Mouse (Mus musculus) kidney, embryonic 16.5 days (tissue): ENCODE results near the gene B3galt4. TPM values are rescaled to one million over a fixed set of nuclear protein-coding genes. Genes with fewer than 3 reads are reported as not detected.
A peak's percentile ranks its signal among the peaks of the same experiment; 100 is the strongest.
"Not testable (repeated sequence)": the region's sequence is repeated elsewhere in the genome, so short reads cannot be mapped to it uniquely, and the experiment has no call there.

Experiments
- ATAC-seq: fragments of 200-750 bp; cut with Nextera tagmentation; 2 replicates; pipeline ENCODE4 v1.8.0; 2017; ENCODE audit warnings: moderate TSS enrichment; ENCODE audit not compliant: low FRiP score, low TSS enrichment
- H3K27ac ChIP-seq: fragments of 300-500 bp; sonication (generic); 2 replicates; pipeline ENCODE4 v1.5.1; 2014; ENCODE audit warnings: low read length
- H3K27me3 ChIP-seq: fragments of 300-500 bp; sonication (generic); 2 replicates; pipeline ENCODE4 v1.6.1; 2014; ENCODE audit warnings: low read length, control low read depth, mixed read lengths; ENCODE audit not compliant: insufficient read depth
- H3K36me3 ChIP-seq: fragments of 300-500 bp; sonication (generic); 2 replicates; pipeline ENCODE4 v1.6.1; 2014; ENCODE audit warnings: low read length, control low read depth, mixed read lengths; ENCODE audit not compliant: insufficient read depth
- H3K4me1 ChIP-seq: fragments of 300-500 bp; sonication (generic); 2 replicates; pipeline ENCODE4 v1.6.1; 2014; ENCODE audit warnings: low read length, control low read depth, mixed read lengths; ENCODE audit not compliant: insufficient read depth
- H3K4me2 ChIP-seq: fragments of 300-500 bp; sonication (generic); replicated peaks from 2 replicates; pipeline ENCODE4 v1.6.1; 2014; ENCODE audit warnings: low read depth, low read length
- H3K4me3 ChIP-seq: fragments of 300-500 bp; sonication (generic); 2 replicates; pipeline ENCODE4 v1.5.1; 2014; ENCODE audit warnings: mild to moderate bottlenecking, low read length
- H3K9ac ChIP-seq: fragments of 300-500 bp; sonication (generic); replicated peaks from 2 replicates; pipeline ENCODE4 v1.6.1; 2014; ENCODE audit warnings: low read length
- H3K9me3 ChIP-seq: fragments of 300-500 bp; sonication (generic); 2 replicates; pipeline ENCODE4 v1.6.1; 2016; ENCODE audit warnings: low read length, control low read depth
- WGBS: fragments of 180-500 bp; shearing (Covaris S2); extraction: QIAGEN DNeasy Blood & Tissue Kit; methylation state at CpG from one replicate; pipeline ENCODE4 v1.1.7; 2014; 5-methylcytosine and 5-hydroxymethylcytosine counted together
- polyA plus RNA-seq: library from polyadenylated mRNA; unstranded; fragments of >200 nt; fragmentation: Nextera tagmentation; extraction: Ambion mirVana; gene quantifications from 2 replicates; pipeline ENCODE4 v1.2.1, GENCODE M21; 2015

B3galt4 gene
- polyA plus RNA-seq, 1 experiment from 2014 or later: 6.9 TPM

DNA sequence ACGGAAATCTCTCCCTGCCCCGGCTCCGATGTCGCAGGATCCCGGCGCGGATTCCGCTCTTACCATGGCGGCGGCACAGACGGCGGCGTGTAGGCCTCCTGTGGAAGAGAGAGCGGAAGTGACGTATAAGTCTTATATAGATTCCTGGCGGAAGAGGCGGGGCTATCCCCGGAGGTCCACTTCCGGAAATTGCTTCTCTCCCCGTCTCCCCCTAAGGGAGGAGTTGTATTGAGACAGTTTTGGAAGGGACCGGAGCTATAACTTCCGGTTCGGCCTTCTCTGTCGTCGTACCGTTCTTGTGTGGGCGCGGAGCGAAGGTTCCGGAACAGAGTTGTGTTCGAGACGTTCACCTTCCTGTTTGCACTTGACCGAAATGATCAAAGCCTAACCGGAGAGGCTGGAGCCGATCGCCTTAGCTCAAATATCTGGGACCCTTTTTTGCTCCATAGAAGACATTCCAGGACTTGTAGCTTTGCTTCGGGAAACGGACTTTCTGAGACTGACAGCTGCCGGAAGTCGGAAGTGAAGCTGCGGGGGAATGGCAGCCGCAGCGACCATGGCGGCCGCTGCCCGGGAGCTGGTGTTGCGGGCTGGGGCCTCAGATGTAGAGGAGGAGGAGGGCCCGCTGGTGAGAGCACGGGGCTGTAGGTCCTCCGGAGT lies 4.4 kb upstream of the B3galt4 start, which contains the start of the genes Vps52 and Rps18:
Vps52 (plus strand) TSS at position 258 of the 660 bp plus-strand sequence.
Rps18 (minus strand) TSS at position 447 of the 660 bp plus-strand sequence.
- no peaks in the 10 kb centered on the region for H3K27me3 ChIP-seq
- peak; percentile 79 for ATAC-seq
- peaks cover 42% of the 10 kb centered on the region for H3K36me3 ChIP-seq
- peak within 1 kb of the TSS; percentile 87 for H3K4me3 ChIP-seq
- peak within 1 kb of the TSS; percentile 99 for H3K4me2 ChIP-seq
- peak within 1 kb of the TSS; percentile 87 for H3K9ac ChIP-seq
- WGBS: under 1% methylated on average over 50 of the region's 50 CpGs
- no peaks in the 10 kb centered on the region for H3K9me3 ChIP-seq
- H3K4me1 ChIP-seq: peaks cover 44% of the 10 kb centered on the region
- peak within 1 kb of the TSS; percentile 87 for H3K27ac ChIP-seq

DNA sequence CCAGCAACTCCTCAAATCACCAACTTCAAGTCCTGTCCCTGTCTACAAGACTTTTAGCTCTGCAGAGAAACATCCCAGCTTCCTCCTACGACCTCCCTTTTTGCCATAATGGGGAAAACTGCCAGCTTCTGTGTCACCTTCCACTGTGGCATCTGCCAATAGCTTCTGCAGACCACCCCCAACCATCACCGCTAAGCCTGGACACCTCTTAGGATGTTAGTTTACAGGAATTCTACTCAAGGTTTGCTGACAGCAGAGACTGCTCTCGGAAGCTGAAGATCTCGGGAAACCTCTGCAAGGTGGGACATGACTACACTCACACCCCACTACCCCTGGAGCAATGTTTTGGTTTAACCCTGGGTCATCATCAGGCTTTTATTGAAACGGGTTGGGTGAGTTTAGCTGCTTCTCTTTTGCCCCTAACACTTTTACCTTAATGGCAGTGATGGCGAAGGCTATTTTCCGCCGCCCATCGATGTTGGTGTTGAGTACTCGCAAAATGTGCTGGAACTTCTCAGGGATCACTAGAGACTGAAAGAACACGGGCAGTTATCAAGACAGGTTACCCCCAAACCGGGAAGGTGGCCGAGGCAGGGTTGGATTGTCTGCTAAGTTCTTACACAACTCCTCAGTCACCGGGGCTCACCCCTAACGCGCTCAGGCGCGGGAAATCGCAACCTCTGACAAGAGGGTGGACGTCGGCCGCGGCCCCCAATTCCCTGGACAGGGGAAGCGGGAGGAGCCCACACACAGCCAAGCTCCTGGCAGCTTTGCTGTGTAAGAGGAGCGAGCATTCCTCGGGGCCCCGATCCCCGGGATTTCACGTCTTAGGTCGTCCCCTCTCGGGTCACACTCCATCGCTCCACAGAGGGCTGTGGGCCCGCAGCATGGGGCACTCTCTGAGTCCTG lies 3.6 kb upstream of the B3galt4 start:
- peak overlapping the region; percentile 99 for H3K4me2 ChIP-seq
- H3K27ac ChIP-seq: peak overlapping the region; percentile 87
- peak overlapping the region; percentile 87 for H3K4me3 ChIP-seq
- peaks cover 40% of the 10 kb centered on the region for H3K36me3 ChIP-seq
- under 1% methylated on average over 33 of the region's 33 CpGs for WGBS
- ATAC-seq: no peak; the same call in 1 of the 2 replicates
- H3K9ac ChIP-seq: peak overlapping the region; percentile 87
- H3K27me3 ChIP-seq: no peaks in the 10 kb centered on the region
- H3K9me3 ChIP-seq: no peaks in the 10 kb centered on the region
- H3K4me1 ChIP-seq: peaks cover 50% of the 10 kb centered on the region

- peak overlapping the region; percentile 87 for H3K4me3 ChIP-seq
- peak overlapping the region; percentile 87 for H3K9ac ChIP-seq
- H3K4me1 ChIP-seq: peaks cover 50% of the 10 kb centered on the region
- ATAC-seq: no peak
- H3K27me3 ChIP-seq: no peaks in the 10 kb centered on the region
- H3K4me2 ChIP-seq: peak overlapping the region; percentile 99
- WGBS: 40% methylated on average over 5 of the region's 5 CpGs
- peak overlapping the region; percentile 87 for H3K27ac ChIP-seq
- no peaks in the 10 kb centered on the region for H3K9me3 ChIP-seq
- peaks cover 36% of the 10 kb centered on the region for H3K36me3 ChIP-seq
These were observed 2.8 kb upstream of the B3galt4 start for GRCm38 (mm10) chr17:33953961-33954565.

GRCm38 (mm10) chr17:33953310-33953709 lies 2.0 kb upstream of the B3galt4 start:
- Histone ChIP-seq H3K9ac (peak overlapping the region; percentile 87), H3K4me1 (peaks cover 50% of the 10 kb centered on the region), H3K4me3 (peak overlapping the region; percentile 87; the same call in 1 of the 2 replicates), H3K27me3 (no peaks in the 10 kb centered on the region), H3K27ac (0 out of 2 replicates have a peak overlapping the region, but pooled peaks have one; percentile 43), H3K9me3 (no peaks in the 10 kb centered on the region), H3K4me2 (peak overlapping the region; percentile 99), H3K36me3 (peaks cover 35% of the 10 kb centered on the region)
- 81% methylated on average over 3 of the region's 3 CpGs for WGBS
- ATAC-seq: no peak

- no peaks in the 10 kb centered on the region for H3K9me3 ChIP-seq
- H3K4me2 ChIP-seq: 0 out of 2 replicates have a peak overlapping the region, but pooled peaks have one; percentile 99
- H3K36me3 ChIP-seq: peaks cover 32% of the 10 kb centered on the region
- ATAC-seq: no peak
- H3K9ac ChIP-seq: peak overlapping the region; percentile 87
- H3K27ac ChIP-seq: peak overlapping the region; percentile 43; the same call in 1 of the 2 replicates
- no peaks in the 10 kb centered on the region for H3K27me3 ChIP-seq
- H3K4me1 ChIP-seq: peaks cover 50% of the 10 kb centered on the region
- WGBS: 82% methylated on average over 4 of the region's 4 CpGs
- no peak overlapping the region for H3K4me3 ChIP-seq
These were observed 1.6 kb upstream of the B3galt4 start for GRCm38 (mm10) chr17:33952879-33953278.

DNA sequence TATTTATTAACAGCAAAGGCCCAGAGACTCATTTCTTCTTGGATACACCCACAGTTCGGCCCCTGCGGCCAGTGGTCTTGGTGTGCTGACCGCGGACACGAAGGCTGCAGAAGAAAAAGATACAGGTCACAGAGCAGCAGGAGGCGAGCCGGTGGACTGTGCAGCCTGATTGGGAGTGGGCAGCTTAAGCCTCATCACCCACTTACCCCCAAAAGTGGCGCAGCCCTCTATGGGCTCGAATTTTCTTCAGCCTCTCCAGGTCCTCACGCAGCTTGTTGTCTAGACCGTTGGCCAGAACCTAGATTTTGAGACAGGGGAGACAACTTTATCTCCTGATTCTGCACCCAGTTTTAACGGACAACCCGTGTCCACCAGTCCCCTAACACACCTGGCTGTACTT lies 727 bp upstream of the B3galt4 start:
- H3K27me3 ChIP-seq, H3K9me3 ChIP-seq, ATAC-seq: not testable (repeated sequence)
- Histone ChIP-seq H3K4me1 (peaks cover 50% of the 10 kb centered on the region), H3K9ac (0 out of 2 replicates have a peak overlapping the region, but pooled peaks have one; percentile 10), H3K27ac (peak overlapping the region; percentile 92), H3K36me3 (peaks cover 31% of the 10 kb centered on the region), H3K4me2 (peak overlapping the region; percentile 75), H3K4me3 (peak overlapping the region; percentile 51; the same call in 1 of the 2 replicates)
- 61% methylated on average over 13 of the region's 13 CpGs for WGBS

DNA sequence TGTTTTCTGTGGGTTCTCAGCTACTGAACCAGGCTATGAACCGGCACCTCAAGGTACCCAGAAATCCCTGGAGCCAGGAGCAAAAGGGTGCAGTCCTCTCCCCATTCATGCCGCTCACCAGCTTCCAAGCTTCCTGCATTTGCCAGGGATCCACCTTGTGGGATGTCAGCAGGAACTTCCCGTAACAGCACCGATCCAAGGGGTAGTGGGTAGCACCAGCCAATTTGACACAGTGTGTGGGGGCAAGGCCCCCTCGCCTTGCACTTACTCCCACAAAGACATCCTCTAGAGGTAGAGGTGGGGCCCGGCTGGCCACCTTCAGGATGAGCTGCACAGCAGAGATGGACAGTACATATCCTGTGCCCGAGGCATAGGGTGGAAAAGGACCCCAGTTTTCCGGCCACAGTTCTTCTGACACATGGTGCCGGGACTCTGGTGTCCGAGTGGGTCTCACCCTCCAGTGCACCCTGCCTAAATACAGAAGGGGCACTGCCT lies 1.1 kb downstream of the B3galt4 start:
- Histone ChIP-seq H3K27ac (peak overlapping the region; percentile 92), H3K27me3 (no peaks in the 10 kb centered on the region), H3K9me3 (no peaks in the 10 kb centered on the region), H3K4me2 (peak overlapping the region; percentile 75), H3K36me3 (peaks cover 39% of the 10 kb centered on the region), H3K4me1 (peaks cover 45% of the 10 kb centered on the region), H3K9ac (peak overlapping the region; percentile 64; the same call in 1 of the 2 replicates), H3K4me3 (peak overlapping the region; percentile 51)
- WGBS: 73% methylated on average over 10 of the region's 10 CpGs
- ATAC-seq: no peak

DNA sequence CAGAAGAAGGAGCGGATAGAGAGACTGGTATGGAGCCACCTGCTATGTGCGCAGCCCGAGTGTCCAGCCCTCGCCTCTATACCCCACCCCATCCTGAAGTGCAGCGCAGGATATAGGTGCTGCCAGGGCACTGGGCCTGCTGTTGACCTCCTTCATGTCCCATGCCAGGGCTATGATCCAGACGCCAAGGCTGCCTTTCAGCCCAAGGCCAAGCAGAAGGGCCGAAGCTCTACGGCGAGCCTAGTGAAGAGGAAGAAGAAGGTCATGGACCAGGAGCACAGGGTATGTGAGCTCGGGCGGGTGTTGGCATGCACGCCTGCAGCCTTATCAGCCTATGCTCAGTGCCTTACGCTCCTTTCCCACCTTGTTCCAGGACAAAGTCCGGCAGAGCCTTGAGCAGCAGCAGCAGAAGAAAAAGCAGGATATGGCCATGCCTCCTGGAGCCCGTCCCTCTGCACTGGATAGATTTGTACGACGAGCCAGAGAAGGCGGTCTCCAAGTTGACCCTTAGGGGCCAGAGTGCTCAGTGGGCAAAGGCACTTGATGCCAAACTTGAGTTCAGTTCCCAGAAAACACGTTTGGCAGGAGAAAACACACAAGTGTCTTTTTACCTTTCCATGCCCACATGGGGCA lies 2.3 kb downstream of the B3galt4 start:
- H3K9ac ChIP-seq: no peak overlapping the region
- H3K4me2 ChIP-seq: no peak overlapping the region
- ATAC-seq: no peak
- no peaks in the 10 kb centered on the region for H3K27me3 ChIP-seq
- H3K4me1 ChIP-seq: peaks cover 38% of the 10 kb centered on the region
- WGBS: 89% methylated on average over 19 of the region's 19 CpGs
- H3K9me3 ChIP-seq: no peaks in the 10 kb centered on the region
- no peak overlapping the region for H3K27ac ChIP-seq
- H3K4me3 ChIP-seq: no peak overlapping the region
- H3K36me3 ChIP-seq: peaks cover 49% of the 10 kb centered on the region
